Mouse (Mus musculus) midbrain, embryonic 10.5 days (tissue): ENCODE results near the gene Cldn13. TPM values are rescaled to one million over a fixed set of nuclear protein-coding genes. Genes with fewer than 3 reads are reported as not detected.
"Not testable (repeated sequence)": the region's sequence is repeated elsewhere in the genome, so short reads cannot be mapped to it uniquely, and the experiment has no call there.

Experiments
- DNase-seq: peaks from one replicate; pipeline ENCODE4 v3.0.0-alpha.2; 2017; ENCODE audit warnings: low spot score
- H3K27ac ChIP-seq: fragments of 300-500 bp; sonication (generic); replicated peaks from 2 replicates; pipeline ENCODE4 v1.5.1; 2016; ENCODE audit warnings: mild to moderate bottlenecking
- H3K27me3 ChIP-seq: fragments of 300-500 bp; sonication (generic); 2 replicates; pipeline ENCODE4 v1.6.1; 2016; ENCODE audit warnings: low read depth, mild to moderate bottlenecking; ENCODE audit not compliant: poor library complexity, severe bottlenecking
- H3K36me3 ChIP-seq: fragments of 300-500 bp; sonication (generic); 2 replicates; pipeline ENCODE4 v1.6.1; 2016; ENCODE audit warnings: mild to moderate bottlenecking, moderate library complexity
- H3K4me1 ChIP-seq: fragments of 300-500 bp; sonication (generic); 2 replicates; pipeline ENCODE4 v1.6.1; 2016
- H3K4me3 ChIP-seq: fragments of 300-500 bp; sonication (generic); 2 replicates; pipeline ENCODE4 v1.5.1; 2016; ENCODE audit warnings: mild to moderate bottlenecking, moderate library complexity
- H3K9me3 ChIP-seq: fragments of 300-500 bp; sonication (generic); replicated peaks from 2 replicates; pipeline ENCODE4 v1.6.1; 2016; ENCODE audit warnings: mild to moderate bottlenecking
- WGBS: fragments of 180-500 bp; shearing (Covaris S2); methylation state at CpG from one replicate; pipeline ENCODE4 v1.1.7; 2016; 5-methylcytosine and 5-hydroxymethylcytosine counted together
- polyA plus RNA-seq: library from polyadenylated mRNA; unstranded; fragments of >200 nt; fragmentation: Nextera tagmentation; extraction: Ambion mirVana; gene quantifications from 2 replicates; pipeline ENCODE4 v1.2.1, GENCODE M21; 2016

Gene Cldn13
- polyA plus RNA-seq, 1 experiment from 2014 or later = 3.2 TPM

DNA sequence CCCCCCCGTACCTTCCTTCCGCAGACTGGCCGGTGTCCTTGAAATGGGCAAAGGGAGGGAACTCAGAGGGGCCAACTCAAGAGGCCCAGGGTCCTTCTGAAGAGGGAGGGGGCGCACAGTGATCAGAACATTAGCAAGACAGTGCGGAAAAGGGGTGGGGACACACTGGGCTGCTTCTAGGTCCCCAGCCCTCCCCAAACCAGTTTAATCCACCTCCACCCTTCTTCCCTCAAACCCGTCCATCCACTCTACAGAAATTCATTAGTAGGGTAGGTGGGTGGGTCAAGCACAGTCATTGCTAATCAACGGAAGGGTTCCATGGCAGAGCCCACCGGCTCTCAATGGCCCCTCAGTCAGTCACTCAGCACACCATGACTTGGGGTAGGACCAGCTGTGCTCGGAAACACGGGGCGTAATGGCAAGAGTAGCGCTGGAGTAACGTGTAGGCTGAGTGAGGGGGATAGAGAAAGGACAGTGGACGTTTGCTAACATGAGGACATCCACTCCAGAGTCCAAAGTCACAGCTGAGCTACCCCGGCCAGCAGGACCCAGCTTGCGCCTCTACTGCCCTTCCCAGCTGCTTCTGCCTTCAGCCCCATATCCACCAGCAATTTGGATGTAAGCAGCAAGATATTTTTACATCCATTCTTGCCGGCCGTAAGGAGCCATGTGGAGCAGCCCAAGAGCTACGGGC lies 30.1 kb upstream of the Cldn13 start:
- 45% methylated on average over 19 of the region's 19 CpGs for WGBS
- DNase-seq = no peak
- H3K27me3 ChIP-seq = peaks cover 49% of the 10 kb centered on the region
- peaks cover 15% of the 10 kb centered on the region for H3K4me1 ChIP-seq
- H3K36me3 ChIP-seq = no peaks in the 10 kb centered on the region
- peak overlapping the region; percentile 30; the same call in 1 of the 2 replicates for H3K4me3 ChIP-seq
- no peak overlapping the region for H3K27ac ChIP-seq
- no peaks in the 10 kb centered on the region for H3K9me3 ChIP-seq

DNA sequence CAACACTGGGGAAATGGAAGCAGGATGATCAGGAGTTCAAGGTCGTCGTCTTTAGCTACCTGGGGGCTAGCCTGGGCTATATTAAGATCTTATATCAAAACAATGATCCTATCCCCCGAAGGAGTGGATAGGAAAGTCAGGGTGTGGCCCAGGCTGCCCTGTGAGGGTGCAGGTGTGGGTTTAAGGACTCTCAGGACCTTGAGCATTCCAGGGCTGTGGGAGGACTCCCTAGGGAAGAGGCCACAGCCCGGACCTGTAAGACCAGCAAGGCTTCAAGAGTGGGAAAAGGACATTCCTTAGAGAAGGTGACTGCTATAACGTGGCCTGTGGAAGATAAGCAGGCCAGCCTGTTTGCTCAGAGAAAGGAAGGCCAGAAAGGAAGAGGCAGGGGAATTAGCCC lies 28.9 kb upstream of the Cldn13 start:
- H3K4me1 ChIP-seq = peaks cover 15% of the 10 kb centered on the region
- H3K27me3 ChIP-seq = peaks cover 49% of the 10 kb centered on the region
- H3K4me3 ChIP-seq = no peak overlapping the region
- no peak for DNase-seq
- 80% methylated on average over 5 of the region's 5 CpGs for WGBS
- no peak overlapping the region for H3K27ac ChIP-seq
- H3K36me3 ChIP-seq = no peaks in the 10 kb centered on the region
- no peaks in the 10 kb centered on the region for H3K9me3 ChIP-seq

DNA sequence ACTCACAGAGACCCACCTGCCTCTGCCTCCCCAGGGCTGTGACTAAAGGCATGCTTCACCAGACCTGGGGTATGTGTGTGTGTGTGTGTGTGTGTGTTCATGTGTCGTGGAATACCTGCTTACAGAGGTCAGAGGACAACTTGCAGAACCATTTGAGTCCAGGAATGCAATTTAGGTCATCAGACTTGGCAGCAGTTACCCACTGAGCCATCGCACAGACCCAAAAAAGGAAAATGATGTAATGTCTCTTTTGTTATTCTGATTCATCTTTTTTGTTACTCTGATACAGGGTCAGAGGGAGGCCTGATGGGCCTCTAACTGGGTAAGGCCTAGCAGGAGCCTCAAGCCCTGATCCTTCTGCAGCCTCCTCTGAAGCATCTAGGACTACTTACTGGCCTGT lies 27.4 kb upstream of the Cldn13 start:
- peaks cover 42% of the 10 kb centered on the region for H3K27me3 ChIP-seq
- DNase-seq = no peak
- no peak overlapping the region for H3K4me3 ChIP-seq
- no peaks in the 10 kb centered on the region for H3K36me3 ChIP-seq
- H3K4me1 ChIP-seq = peaks cover 15% of the 10 kb centered on the region
- no peak overlapping the region for H3K27ac ChIP-seq
- WGBS = 85% methylated on average over 2 of the region's 2 CpGs
- no peaks in the 10 kb centered on the region for H3K9me3 ChIP-seq

DNA sequence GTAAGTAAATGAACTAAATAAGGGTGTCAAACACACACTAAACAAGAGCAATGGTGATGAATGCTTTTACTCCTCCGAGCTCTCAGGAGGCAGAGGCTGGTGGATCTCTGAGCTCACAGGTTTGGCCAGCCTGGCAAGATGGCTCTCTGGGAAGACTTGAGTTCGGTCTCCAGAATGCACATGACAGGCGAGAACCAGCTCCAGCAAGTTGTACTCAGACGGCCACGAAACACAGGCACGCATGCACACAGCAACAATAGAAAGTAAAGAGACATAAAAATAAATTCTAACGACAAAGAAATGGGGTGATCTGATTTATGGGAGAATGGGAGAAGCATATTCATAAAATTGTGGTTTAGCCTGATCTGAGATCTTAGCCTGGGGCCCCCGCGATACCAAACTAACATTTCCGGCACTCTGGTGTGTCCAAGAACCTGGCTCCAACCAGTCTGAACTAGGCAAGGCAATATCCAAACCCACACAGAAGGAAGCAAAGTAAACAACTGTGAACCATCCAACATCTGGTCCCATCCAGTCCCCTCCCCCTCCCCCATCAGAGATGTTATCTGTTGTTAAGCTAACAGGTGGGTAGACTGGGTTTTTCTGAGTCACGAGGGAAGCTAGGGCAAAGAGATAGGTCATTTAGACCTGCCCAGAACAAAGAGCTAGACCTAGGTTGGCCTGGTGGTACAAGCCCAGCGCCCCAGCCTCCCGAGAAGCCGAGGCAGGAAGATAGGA lies 26.3 kb upstream of the Cldn13 start:
- no peaks in the 10 kb centered on the region for H3K36me3 ChIP-seq
- DNase-seq = no peak
- H3K9me3 ChIP-seq = no peaks in the 10 kb centered on the region
- 84% methylated on average over 14 of the region's 14 CpGs for WGBS
- H3K4me3 ChIP-seq = no peak overlapping the region
- peaks cover 10% of the 10 kb centered on the region for H3K4me1 ChIP-seq
- no peak overlapping the region for H3K27ac ChIP-seq
- H3K27me3 ChIP-seq = peaks cover 31% of the 10 kb centered on the region

DNA sequence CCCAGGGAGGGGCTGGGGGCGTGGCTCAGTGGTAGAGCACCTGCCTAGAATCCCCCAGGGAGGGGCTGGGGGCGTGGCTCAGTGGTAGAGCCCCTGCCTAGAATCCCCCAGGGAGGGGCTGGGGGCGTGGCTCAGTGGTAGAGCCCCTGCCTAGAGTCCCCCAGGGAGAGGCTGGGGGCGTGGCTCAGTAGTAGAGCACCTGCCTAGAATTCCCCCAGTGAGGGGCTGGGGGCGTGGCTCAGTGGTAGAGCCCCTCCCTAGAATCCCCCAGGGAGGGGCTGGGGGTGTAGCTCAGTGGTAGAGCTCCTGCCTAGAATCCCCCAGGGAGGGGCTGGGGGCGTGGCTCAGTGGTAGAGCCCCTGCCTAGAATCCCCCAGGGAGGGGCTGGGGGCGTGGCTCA lies 24.2 kb upstream of the Cldn13 start:
- not testable (repeated sequence) for H3K4me3 ChIP-seq, H3K4me1 ChIP-seq, DNase-seq, H3K9me3 ChIP-seq, H3K27ac ChIP-seq, H3K36me3 ChIP-seq
- peaks cover 11% of the 10 kb centered on the region; the same call in 1 of the 2 replicates for H3K27me3 ChIP-seq
- WGBS = 88% methylated on average over 6 of the region's 7 CpGs

DNA sequence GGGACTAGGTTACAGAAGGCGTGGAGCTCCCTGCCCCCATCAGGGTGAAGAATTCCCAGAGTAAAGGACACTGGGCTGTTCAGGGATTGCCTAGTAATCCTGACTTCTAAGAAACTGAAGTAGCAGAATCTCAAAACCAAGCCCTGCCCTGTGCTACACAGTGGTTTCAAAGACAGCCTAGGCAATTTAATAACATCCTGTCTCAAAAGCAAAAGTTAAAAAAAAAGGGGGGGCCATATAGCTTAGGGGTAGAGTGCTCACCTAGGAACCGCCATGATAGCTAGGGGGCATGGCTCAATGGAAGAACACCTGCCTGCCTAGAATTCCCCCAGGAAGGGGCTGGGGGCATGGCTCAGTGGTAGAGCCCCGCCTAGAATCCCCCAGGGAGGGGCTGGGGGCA lies 23.7 kb upstream of the Cldn13 start:
- no peaks in the 10 kb centered on the region for H3K4me1 ChIP-seq
- H3K4me3 ChIP-seq = no peak overlapping the region
- 68% methylated on average over 3 of the region's 3 CpGs for WGBS
- no peaks in the 10 kb centered on the region for H3K9me3 ChIP-seq
- peaks cover 6% of the 10 kb centered on the region; the same call in 1 of the 2 replicates for H3K27me3 ChIP-seq
- H3K36me3 ChIP-seq = peaks cover 5% of the 10 kb centered on the region; the same call in 1 of the 2 replicates
- no peak for DNase-seq
- no peak overlapping the region for H3K27ac ChIP-seq

DNA sequence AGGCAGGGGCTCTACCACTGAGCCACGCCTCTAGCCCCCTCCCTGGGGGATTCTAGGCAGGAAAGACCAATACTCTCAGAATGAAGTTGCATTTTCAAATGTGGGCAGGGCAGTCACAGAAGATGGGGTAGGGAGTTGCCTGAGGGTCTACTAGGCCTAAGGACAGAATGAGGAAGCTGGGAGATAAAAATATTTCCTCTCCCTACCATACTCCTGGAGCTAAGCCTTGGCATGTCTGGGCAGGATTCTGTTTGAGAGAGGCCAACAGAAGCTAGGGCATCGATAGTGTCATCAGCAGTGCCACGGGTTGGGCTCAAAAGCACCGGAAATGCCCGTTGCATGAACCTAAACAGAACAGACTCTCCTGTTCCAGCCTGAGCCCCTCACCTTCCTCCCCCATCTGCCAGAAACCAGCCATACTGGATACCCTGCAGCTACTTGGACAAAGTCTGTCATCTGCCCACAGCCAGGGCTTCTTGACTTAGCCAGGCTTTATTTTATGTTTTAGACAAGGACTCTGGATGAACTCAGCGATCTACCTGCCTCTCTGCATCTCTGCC lies 21.4 kb upstream of the Cldn13 start:
- 91% methylated on average over 6 of the region's 6 CpGs for WGBS

DNA sequence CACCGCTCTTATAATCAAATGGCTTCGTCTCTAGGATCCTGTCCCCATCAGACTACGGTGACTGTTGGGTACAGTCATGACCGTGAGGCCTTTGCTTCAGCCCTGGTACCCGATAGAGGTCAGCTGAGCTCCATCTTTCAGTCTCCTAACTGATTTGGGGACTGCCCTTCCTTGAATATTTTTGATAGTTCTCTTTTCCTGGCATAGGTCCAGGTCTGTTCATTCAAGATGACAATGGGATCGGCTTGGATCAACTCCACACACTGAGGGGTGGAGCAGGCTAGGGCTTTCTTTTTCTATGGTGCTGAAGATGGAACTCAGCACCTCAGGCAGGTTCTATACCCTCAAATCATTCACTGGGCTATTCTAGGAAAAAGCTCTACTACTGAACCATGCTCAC lies 20.7 kb upstream of the Cldn13 start:
- peaks cover 10% of the 10 kb centered on the region; the same call in 1 of the 2 replicates for H3K36me3 ChIP-seq
- WGBS = 96% methylated on average over 6 of the region's 6 CpGs
- H3K27ac ChIP-seq = no peak overlapping the region
- H3K9me3 ChIP-seq = no peaks in the 10 kb centered on the region
- peaks cover 6% of the 10 kb centered on the region for H3K4me1 ChIP-seq
- H3K4me3 ChIP-seq = no peak overlapping the region
- no peak for DNase-seq
- H3K27me3 ChIP-seq = no peaks in the 10 kb centered on the region

More for the DNA sequence above, 21.4 kb upstream of the Cldn13 start:
- Histone ChIP-seq H3K4me3 (no peak overlapping the region), H3K27ac (no peak overlapping the region), H3K9me3 (no peaks in the 10 kb centered on the region), H3K4me1 (peaks cover 6% of the 10 kb centered on the region), H3K36me3 (peaks cover 10% of the 10 kb centered on the region; the same call in 1 of the 2 replicates), H3K27me3 (no peaks in the 10 kb centered on the region)
- DNase-seq = no peak

DNA sequence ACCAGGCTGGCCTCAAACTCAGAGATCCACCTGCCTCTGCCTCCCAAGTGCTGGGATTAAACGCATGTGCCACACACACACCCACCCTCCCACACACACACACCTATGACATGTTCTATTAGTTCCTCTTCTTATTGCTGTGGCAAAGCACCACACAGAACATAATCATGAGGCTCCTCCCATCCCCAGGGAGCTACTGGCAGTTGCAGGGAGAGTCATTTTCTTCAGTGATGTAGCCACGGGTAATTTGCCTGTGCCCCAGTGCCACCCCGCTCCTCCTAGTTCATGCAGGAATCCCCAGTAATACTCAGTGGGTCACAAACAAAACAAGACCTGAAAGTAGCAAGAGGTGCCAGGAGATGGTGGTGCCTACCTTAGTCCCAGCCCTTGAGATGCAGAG lies 19.3 kb upstream of the Cldn13 start:
- Histone ChIP-seq H3K36me3 (peaks cover 10% of the 10 kb centered on the region; the same call in 1 of the 2 replicates), H3K27ac (no peak overlapping the region), H3K4me3 (no peak overlapping the region), H3K4me1 (peaks cover 6% of the 10 kb centered on the region), H3K27me3 (no peaks in the 10 kb centered on the region), H3K9me3 (no peaks in the 10 kb centered on the region)
- 91% methylated on average over 3 of the region's 3 CpGs for WGBS
- DNase-seq = no peak

DNA sequence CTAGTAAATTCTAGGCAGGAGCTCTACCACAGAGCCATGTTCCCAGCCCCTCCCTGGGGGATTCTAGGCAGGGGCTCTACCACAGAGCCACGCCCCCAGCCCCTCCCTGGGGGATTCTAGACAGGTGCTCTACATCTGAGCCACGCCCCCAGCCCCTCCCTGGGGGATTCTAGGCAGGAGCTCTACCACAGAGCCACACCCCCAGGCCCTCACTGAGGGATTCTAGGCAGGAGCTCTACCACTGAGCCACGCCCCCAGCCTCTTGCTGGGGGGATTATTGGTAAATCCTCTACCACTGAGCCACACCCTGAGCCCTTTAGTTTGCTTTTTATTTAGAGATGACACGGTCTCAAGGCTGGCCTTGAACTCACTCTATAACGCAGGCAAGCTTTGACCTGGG lies 18.4 kb upstream of the Cldn13 start:
- not testable (repeated sequence) for H3K9me3 ChIP-seq, H3K27ac ChIP-seq, H3K4me3 ChIP-seq, H3K27me3 ChIP-seq, DNase-seq, H3K4me1 ChIP-seq
- peaks cover 10% of the 10 kb centered on the region; the same call in 1 of the 2 replicates for H3K36me3 ChIP-seq
- 85% methylated on average over 5 of the region's 5 CpGs for WGBS

DNA sequence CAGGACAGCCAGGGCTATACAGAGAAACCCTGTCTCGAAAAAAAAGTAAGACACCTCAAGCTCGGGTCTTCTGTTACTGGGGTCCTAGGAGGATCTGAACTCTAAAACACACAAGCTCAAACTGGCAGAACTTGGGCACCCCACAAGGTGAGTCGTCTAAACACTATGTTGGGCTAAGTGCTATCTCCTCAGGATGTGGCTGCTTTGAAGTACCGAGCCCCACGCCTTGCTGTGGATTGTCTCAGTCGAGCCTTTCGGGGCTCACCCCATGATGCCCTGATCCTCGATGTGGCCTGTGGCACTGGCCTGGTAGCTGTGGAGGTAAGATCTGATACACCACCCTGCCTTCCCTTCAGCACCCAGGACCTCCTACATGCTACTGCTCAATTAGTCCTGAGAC lies 18.0 kb upstream of the Cldn13 start:
- no peak for DNase-seq
- Histone ChIP-seq H3K9me3 (no peaks in the 10 kb centered on the region), H3K4me1 (peaks cover 6% of the 10 kb centered on the region), H3K27ac (no peak overlapping the region), H3K27me3 (no peaks in the 10 kb centered on the region), H3K36me3 (peaks cover 10% of the 10 kb centered on the region; the same call in 1 of the 2 replicates), H3K4me3 (peak overlapping the region; percentile 57; the same call in 1 of the 2 replicates)
- 94% methylated on average over 8 of the region's 8 CpGs for WGBS

DNA sequence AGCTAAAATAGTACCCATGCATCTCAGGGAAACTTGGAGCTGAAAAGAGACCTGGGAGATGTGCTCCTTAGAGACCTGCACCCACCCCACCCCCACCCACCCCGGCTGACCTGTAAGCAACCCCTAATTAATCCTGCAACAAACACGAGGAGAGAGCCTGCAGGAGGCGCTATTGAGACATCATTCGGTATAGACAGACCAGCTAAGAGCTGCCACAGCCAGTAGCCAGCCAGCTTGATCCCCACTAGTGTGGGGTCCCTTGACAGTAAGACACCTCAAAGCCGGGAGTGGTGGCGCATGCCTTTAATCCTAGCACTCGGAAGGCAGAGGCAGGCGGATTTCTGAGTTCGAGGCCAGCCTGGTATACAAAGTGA lies 17.6 kb upstream of the Cldn13 start:
- 51% methylated on average over 9 of the region's 9 CpGs for WGBS
- Histone ChIP-seq H3K27ac (peak overlapping the region; percentile 81; the same call in 1 of the 2 replicates), H3K9me3 (no peaks in the 10 kb centered on the region), H3K4me3 (peak overlapping the region; percentile 57), H3K4me1 (peaks cover 6% of the 10 kb centered on the region), H3K27me3 (no peaks in the 10 kb centered on the region), H3K36me3 (peaks cover 10% of the 10 kb centered on the region; the same call in 1 of the 2 replicates)
- peak; percentile 52 for DNase-seq
